Mouse (Mus musculus): ENCODE results near the gene Dnajc7. TPM values are rescaled to one million over a fixed set of nuclear protein-coding genes. Genes with fewer than 3 reads are reported as not detected.
"Not testable (repeated sequence)": the region's sequence is repeated elsewhere in the genome, so short reads cannot be mapped to it uniquely, and the experiment has no call there.

The Dnajc7 gene
- polyA plus RNA-seq (2015; fragmentation: Nextera tagmentation; extraction: Ambion mirVana) = 56.8 and 60.9 TPM in 2 replicates

DNA sequence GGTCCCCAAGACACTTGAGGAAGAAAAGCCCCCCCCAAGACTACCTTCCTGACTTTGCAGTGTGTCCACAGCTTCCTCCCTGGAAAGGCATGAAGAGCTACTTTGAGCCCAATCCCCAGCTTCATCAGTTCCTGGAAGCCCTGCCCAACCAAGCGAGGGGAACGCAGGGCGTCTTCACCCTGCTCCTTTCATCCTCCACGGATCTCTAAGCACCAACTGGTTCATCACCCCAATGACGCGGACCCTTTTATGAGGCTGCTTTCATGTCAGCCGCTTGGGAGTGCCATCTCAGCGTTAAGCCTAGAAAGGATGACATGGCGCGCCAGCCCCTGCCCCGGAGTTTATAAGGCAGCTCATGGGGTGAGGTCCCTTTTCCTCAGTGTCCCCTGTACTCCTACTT, at the start of gene Dnajc7:
Dnajc7 (minus strand) TSS at position 187 of the 400 bp plus-strand sequence.
- Histone ChIP-seq H3K4me2 (ENCODE audit: low read depth, low read length) (peak within 1 kb of the TSS; percentile 90), H3K9me3 (replicated peaks; ENCODE audit: control insufficient read depth, low read length) (no peaks in the 10 kb centered on the region)
- WGBS (ENCODE audit: insufficient replicate concordance) = 10% methylated on average over 11 of the region's 11 CpGs

DNA sequence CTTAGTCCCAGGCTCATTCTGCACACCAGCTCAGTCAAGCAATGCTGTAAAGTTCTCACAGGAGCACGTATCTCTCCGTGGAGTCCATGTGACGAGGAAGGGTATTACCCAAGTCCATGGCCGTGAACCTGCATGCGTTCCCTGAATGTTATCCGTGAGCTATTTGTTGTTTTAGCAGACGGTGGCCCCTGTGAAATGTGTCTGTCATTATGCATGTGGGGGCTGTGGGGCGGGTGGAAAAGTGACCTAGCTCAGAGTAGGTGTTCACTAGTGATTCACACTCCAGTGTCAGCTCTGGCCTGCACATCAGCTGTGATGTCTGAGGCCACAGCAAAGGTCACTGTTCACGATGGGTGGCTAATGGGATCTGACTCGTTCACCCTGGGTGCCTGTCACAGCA, 39.8 kb upstream of the Dnajc7 start:
- Histone ChIP-seq H3K4me3 (ENCODE audit: low read depth, low read length) (no peak overlapping the region), H3K27ac (ENCODE audit: low read length) (no peak overlapping the region), H3K4me2 (ENCODE audit: low read depth, low read length) (no peak overlapping the region), H3K9ac (ENCODE audit: low read depth, low read length) (no peak overlapping the region), H3K27me3 (ENCODE audit: control insufficient read depth, insufficient read depth, low read depth, low read length) (no peaks in the 10 kb centered on the region), H3K9me3 (replicated peaks; ENCODE audit: control insufficient read depth, low read length) (no peaks in the 10 kb centered on the region), H3K36me3 (ENCODE audit: control insufficient read depth, insufficient read depth) (no peaks in the 10 kb centered on the region), H3K4me1 (ENCODE audit: control insufficient read depth, low read depth, low read length) (no peaks in the 10 kb centered on the region)
- no peak for ATAC-seq (ENCODE audit: low read depth)
- WGBS (ENCODE audit: insufficient replicate concordance) = 59% methylated on average over 10 of the region's 10 CpGs

More for the DNA sequence above, at the start of gene Dnajc7:
- H3K4me3 ChIP-seq (ENCODE audit: low read depth, low read length) = peak within 1 kb of the TSS; percentile 95
- H3K27me3 ChIP-seq (ENCODE audit: control insufficient read depth, insufficient read depth, low read depth, low read length) = no peaks in the 10 kb centered on the region
- peaks cover 3% of the 10 kb centered on the region; the same call in 1 of the 2 replicates for H3K36me3 ChIP-seq (ENCODE audit: control insufficient read depth, insufficient read depth)
- peak within 1 kb of the TSS; percentile 90 for H3K9ac ChIP-seq (ENCODE audit: low read depth, low read length)
- ATAC-seq (ENCODE audit: low read depth) = no peak
- peak within 1 kb of the TSS; percentile 81 for H3K27ac ChIP-seq (ENCODE audit: low read length)
- peaks cover 38% of the 10 kb centered on the region for H3K4me1 ChIP-seq (ENCODE audit: control insufficient read depth, low read depth, low read length)

DNA sequence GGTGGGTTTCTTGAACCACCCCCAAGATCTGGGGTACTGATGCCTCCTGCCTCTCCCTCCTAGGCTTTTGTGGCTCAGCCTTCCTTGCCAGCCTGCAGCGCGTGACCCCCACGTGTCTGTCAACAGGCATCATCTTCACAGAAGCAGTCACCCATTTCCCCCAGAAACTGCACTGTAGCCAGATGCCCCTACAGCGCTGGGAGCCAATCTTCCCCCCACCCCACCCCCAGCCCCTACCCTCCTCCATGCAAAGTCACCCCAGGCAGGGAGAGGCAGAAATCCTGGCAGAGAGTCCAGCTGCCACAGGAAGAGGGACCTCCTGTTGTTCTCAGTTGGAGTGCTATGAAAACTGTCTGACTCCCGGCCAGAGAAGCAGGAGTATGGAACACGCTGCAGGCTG, 36.5 kb upstream of the Dnajc7 start:
- Histone ChIP-seq H3K36me3 (ENCODE audit: control insufficient read depth, insufficient read depth) (no peaks in the 10 kb centered on the region), H3K4me2 (ENCODE audit: low read depth, low read length) (no peak overlapping the region), H3K9ac (ENCODE audit: low read depth, low read length) (no peak overlapping the region), H3K9me3 (replicated peaks; ENCODE audit: control insufficient read depth, low read length) (no peaks in the 10 kb centered on the region), H3K27ac (ENCODE audit: low read length) (no peak overlapping the region), H3K4me1 (ENCODE audit: control insufficient read depth, low read depth, low read length) (no peaks in the 10 kb centered on the region), H3K27me3 (ENCODE audit: control insufficient read depth, insufficient read depth, low read depth, low read length) (peaks cover 4% of the 10 kb centered on the region), H3K4me3 (ENCODE audit: low read depth, low read length) (no peak overlapping the region)
- ATAC-seq (ENCODE audit: low read depth) = no peak
- 28% methylated on average over 6 of the region's 6 CpGs for WGBS (ENCODE audit: insufficient replicate concordance)

DNA sequence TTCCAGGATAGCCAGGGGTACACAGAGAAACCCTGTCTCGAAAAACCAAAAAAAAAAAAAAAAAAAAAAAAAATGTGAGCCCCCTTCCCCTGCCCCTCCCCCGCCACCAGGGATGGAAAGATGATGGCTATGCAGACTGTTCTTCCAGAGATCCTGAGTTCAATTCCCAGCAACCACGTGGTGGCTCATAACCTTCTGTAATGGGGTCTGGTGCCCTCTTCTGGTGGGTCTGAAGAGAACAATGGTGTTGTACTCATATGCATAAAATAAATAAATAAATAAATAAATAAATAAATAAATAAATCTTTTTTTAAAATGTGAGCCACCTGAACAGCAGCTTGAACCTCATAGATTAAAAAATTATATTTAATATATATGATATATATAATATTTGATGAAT, 35.6 kb upstream of the Dnajc7 start:
- 25% methylated on average over 2 of the region's 3 CpGs for WGBS (ENCODE audit: insufficient replicate concordance)
- not testable (repeated sequence) for ATAC-seq (ENCODE audit: low read depth); H3K4me2 ChIP-seq (ENCODE audit: low read depth, low read length); H3K27ac ChIP-seq (ENCODE audit: low read length); H3K9ac ChIP-seq (ENCODE audit: low read depth, low read length); H3K4me3 ChIP-seq (ENCODE audit: low read depth, low read length); H3K9me3 ChIP-seq (replicated peaks; ENCODE audit: control insufficient read depth, low read length); H3K36me3 ChIP-seq (ENCODE audit: control insufficient read depth, insufficient read depth); H3K4me1 ChIP-seq (ENCODE audit: control insufficient read depth, low read depth, low read length)
- H3K27me3 ChIP-seq (ENCODE audit: control insufficient read depth, insufficient read depth, low read depth, low read length) = peaks cover 13% of the 10 kb centered on the region

DNA sequence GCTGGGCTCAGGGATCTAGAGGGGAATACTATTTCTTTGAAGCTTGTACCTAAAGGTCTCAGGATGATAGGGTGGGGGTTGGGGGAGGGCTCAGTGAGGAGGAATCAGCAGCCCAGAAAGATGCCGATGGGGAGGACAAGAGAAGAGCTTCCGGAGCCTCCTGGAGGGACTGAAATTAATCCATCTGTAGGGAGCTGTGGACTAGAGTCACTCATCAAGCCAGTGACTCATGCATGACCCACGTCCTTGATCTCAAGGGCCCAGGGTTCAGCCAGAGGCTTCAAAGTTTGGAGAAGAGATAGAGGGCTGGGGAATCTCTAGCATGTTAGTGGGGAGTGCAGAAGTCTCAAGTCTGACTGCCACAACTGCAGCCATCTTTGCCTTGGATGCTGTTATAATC, 31.8 kb upstream of the Dnajc7 start:
- Histone ChIP-seq H3K27me3 (ENCODE audit: control insufficient read depth, insufficient read depth, low read depth, low read length) (peaks cover 21% of the 10 kb centered on the region), H3K9ac (ENCODE audit: low read depth, low read length) (no peak overlapping the region), H3K4me2 (ENCODE audit: low read depth, low read length) (no peak overlapping the region), H3K36me3 (ENCODE audit: control insufficient read depth, insufficient read depth) (no peaks in the 10 kb centered on the region), H3K4me3 (ENCODE audit: low read depth, low read length) (no peak overlapping the region), H3K4me1 (ENCODE audit: control insufficient read depth, low read depth, low read length) (no peaks in the 10 kb centered on the region), H3K27ac (ENCODE audit: low read length) (no peak overlapping the region), H3K9me3 (replicated peaks; ENCODE audit: control insufficient read depth, low read length) (no peaks in the 10 kb centered on the region)
- WGBS (ENCODE audit: insufficient replicate concordance) = 16% methylated on average over 3 of the region's 3 CpGs
- ATAC-seq (ENCODE audit: low read depth) = no peak

DNA sequence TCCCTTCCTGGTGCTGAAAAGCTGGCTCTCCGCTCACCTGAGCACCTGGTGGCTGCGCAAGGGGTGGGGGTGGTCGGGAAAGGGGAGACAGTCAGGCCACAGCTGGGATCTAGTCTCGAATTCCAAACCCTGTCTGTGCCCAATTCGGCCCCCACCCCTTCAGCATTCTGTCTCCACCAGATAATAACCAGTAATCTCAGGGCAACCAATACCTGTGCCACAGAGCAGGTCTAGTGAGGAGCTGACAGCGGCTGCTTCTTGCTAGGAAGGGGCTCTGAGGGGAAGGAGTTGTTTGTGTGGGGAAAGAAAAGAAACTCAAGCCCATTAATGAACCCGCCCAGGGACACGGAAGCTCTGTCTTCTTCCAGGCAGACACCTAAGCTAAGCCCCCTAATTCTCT, 31.2 kb upstream of the Dnajc7 start:
- Histone ChIP-seq H3K4me1 (ENCODE audit: control insufficient read depth, low read depth, low read length) (no peaks in the 10 kb centered on the region), H3K36me3 (ENCODE audit: control insufficient read depth, insufficient read depth) (no peaks in the 10 kb centered on the region), H3K27me3 (ENCODE audit: control insufficient read depth, insufficient read depth, low read depth, low read length) (peaks cover 21% of the 10 kb centered on the region), H3K9me3 (replicated peaks; ENCODE audit: control insufficient read depth, low read length) (no peaks in the 10 kb centered on the region), H3K4me2 (ENCODE audit: low read depth, low read length) (no peak overlapping the region), H3K4me3 (ENCODE audit: low read depth, low read length) (no peak overlapping the region), H3K9ac (ENCODE audit: low read depth, low read length) (no peak overlapping the region), H3K27ac (ENCODE audit: low read length) (no peak overlapping the region)
- 15% methylated on average over 8 of the region's 8 CpGs for WGBS (ENCODE audit: insufficient replicate concordance)
- ATAC-seq (ENCODE audit: low read depth) = no peak

DNA sequence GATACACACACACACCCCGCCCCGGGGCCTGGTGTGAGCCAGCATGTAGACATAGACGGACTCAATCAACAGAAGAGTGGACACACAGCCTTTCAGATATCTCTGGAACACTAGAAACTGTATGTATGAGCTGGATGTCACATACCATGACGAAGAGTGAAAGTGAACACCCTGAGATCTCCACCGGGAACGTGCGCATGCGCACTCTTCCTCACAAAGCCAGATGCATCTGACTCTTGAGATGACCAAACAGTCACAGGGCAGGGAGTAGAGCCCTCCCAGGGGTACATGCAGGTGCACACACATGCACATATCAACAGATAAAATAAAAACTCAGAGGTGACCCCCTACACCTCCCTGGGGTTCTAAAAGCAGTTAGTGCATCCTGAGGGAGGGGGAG, 28.4 kb upstream of the Dnajc7 start:
- 77% methylated on average over 8 of the region's 8 CpGs for WGBS (ENCODE audit: insufficient replicate concordance)
- Histone ChIP-seq H3K9ac (ENCODE audit: low read depth, low read length) (no peak overlapping the region), H3K4me1 (ENCODE audit: control insufficient read depth, low read depth, low read length) (no peaks in the 10 kb centered on the region), H3K27ac (ENCODE audit: low read length) (no peak overlapping the region), H3K36me3 (ENCODE audit: control insufficient read depth, insufficient read depth) (no peaks in the 10 kb centered on the region), H3K4me3 (ENCODE audit: low read depth, low read length) (no peak overlapping the region), H3K4me2 (ENCODE audit: low read depth, low read length) (no peak overlapping the region), H3K27me3 (ENCODE audit: control insufficient read depth, insufficient read depth, low read depth, low read length) (peaks cover 21% of the 10 kb centered on the region), H3K9me3 (replicated peaks; ENCODE audit: control insufficient read depth, low read length) (no peaks in the 10 kb centered on the region)
- ATAC-seq (ENCODE audit: low read depth) = no peak

DNA sequence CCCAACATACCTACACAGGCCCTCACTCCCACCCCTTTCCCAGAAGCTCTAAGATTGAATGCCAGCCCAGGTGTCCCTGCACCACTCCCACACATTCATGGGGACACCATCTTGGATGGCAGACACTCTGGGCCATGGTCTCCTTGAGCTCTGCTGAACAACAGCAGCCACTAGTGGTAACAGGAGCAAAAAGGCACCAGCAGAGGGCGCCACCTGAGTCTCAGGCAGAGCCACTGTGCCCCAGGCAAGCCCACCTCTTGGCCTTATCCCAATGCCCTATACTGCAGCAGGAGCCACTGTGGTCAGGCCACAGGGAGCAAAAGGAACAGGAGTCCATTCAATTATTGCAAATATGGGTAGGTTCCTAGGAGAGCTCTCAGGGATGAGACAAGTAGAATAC, 26.3 kb upstream of the Dnajc7 start:
- no peak overlapping the region for H3K27ac ChIP-seq (ENCODE audit: low read length)
- 5% methylated on average over 1 of the region's 1 CpGs for WGBS (ENCODE audit: insufficient replicate concordance)

DNA sequence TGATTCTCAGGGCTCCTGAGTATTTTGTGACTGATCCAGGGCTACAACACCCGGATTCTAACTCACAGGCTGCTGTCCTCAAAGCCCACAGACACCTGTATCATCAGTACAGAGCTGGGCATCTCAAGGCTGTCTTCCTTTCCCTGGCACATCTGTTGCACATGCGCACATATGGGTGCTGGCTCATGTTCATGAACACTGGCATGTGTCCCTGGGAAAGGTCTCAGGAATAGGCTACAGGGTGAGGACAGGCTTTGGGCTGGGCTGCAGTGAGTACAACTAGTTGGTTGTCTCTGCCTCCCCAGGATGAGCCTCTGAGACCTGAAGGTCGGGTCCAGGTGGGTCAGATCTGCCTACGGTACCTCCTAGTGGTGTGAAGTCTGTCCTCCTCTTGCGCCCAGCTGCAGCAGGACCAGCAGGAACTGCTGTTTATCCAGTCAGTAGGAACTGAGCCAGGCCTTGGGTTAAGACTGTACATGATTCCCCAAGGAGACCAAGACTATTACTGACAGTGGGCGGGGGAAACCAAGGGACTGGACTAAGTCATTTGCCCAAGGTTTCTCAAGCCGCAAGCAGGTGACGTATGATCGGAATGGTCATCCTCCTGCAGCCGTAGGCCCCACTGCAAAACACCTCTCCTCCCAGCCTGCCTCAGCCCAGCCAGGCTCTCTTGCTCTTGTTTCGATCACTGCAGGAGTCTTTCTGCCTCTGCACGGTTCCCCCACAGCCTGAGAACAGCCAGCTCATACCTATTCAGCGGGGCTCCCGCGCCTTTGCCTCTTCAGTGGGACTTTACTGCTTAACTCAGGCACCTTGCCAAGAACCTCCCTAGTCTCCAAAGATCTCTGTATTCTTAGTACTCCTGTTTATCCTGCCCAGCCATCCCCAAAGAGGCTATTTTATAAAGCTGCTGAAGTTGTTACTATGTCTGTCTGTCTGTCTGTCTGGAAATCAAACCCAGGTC, 23.9 kb upstream of the Dnajc7 start:
- Histone ChIP-seq H3K27ac (ENCODE audit: low read length) (no peak overlapping the region), H3K9me3 (replicated peaks; ENCODE audit: control insufficient read depth, low read length) (no peaks in the 10 kb centered on the region), H3K4me3 (ENCODE audit: low read depth, low read length) (no peak overlapping the region), H3K9ac (ENCODE audit: low read depth, low read length) (no peak overlapping the region), H3K4me2 (ENCODE audit: low read depth, low read length) (no peak overlapping the region), H3K27me3 (ENCODE audit: control insufficient read depth, insufficient read depth, low read depth, low read length) (peaks cover 22% of the 10 kb centered on the region), H3K4me1 (ENCODE audit: control insufficient read depth, low read depth, low read length) (no peaks in the 10 kb centered on the region), H3K36me3 (ENCODE audit: control insufficient read depth, insufficient read depth) (no peaks in the 10 kb centered on the region)
- no peak for ATAC-seq (ENCODE audit: low read depth)
- 70% methylated on average over 15 of the region's 15 CpGs for WGBS (ENCODE audit: insufficient replicate concordance)

More for the DNA sequence above, 26.3 kb upstream of the Dnajc7 start:
- Histone ChIP-seq H3K9ac (ENCODE audit: low read depth, low read length) (no peak overlapping the region), H3K9me3 (replicated peaks; ENCODE audit: control insufficient read depth, low read length) (no peaks in the 10 kb centered on the region), H3K4me3 (ENCODE audit: low read depth, low read length) (no peak overlapping the region), H3K36me3 (ENCODE audit: control insufficient read depth, insufficient read depth) (no peaks in the 10 kb centered on the region), H3K4me1 (ENCODE audit: control insufficient read depth, low read depth, low read length) (no peaks in the 10 kb centered on the region), H3K27me3 (ENCODE audit: control insufficient read depth, insufficient read depth, low read depth, low read length) (peaks cover 15% of the 10 kb centered on the region), H3K4me2 (ENCODE audit: low read depth, low read length) (no peak overlapping the region)
- no peak for ATAC-seq (ENCODE audit: low read depth)
